Mouse (Mus musculus) adrenal gland, postnatal 0 days (tissue): ENCODE results near the gene Vmn2r32. TPM values are rescaled to one million over a fixed set of nuclear protein-coding genes. Genes with fewer than 3 reads are reported as not detected.

Experiments used
- polyA plus RNA-seq: library from polyadenylated mRNA; unstranded; fragments of >200 nt; fragmentation: Nextera tagmentation; extraction: Ambion mirVana; gene quantifications from 2 replicates; pipeline ENCODE4 v1.2.1, GENCODE M21; 2015

Vmn2r32 gene
- not detected in 2 replicates for polyA plus RNA-seq

DNA sequence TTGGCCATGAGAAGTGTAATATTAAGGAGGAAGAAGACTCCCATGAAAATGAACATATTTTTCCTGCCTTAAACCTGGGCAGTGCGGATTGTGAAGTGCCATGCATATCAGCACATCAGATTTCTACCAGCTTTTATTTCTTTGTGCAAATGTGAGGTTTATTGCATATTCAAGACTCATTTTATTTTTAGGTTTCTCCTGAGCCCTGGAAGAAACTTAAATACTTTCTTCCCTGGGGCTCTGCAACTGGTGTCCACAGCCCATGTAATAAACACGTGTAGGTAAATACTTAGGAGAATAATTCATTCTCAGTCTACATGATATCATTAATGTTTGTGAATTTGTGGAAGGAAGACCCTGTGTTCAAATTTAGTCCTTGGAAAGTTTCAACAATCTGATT is at the start of gene Vmn2r32:
TSS of gene Vmn2r32 (minus strand) at position 101 of the 400 bp plus-strand sequence.

Other genes with a start within 250 kb of the Vmn2r32 start
- 0.20 and 0.47 TPM in 2 replicates for gene Vmn2r29, start 232.7 kb downstream of the Vmn2r32 start, polyA plus RNA-seq
- 2.6 and 4.2 TPM in 2 replicates for gene Gm45844, start 201.7 kb downstream of the Vmn2r32 start, polyA plus RNA-seq
- gene Clcn4, start 179.2 kb downstream of the Vmn2r32 start, polyA plus RNA-seq, result 46.6 and 52.5 TPM in 2 replicates
- 0.03 and 0.11 TPM in 2 replicates for gene Vmn2r30, start 142.4 kb downstream of the Vmn2r32 start, polyA plus RNA-seq
- gene Gm45783, start 105.4 kb downstream of the Vmn2r32 start, polyA plus RNA-seq, result 1.1 TPM in 2 replicates
- gene Vmn2r31, start 80.3 kb downstream of the Vmn2r32 start, polyA plus RNA-seq, result not detected in 2 replicates
- gene Vmn2r33, start 86.8 kb upstream of the Vmn2r32 start, polyA plus RNA-seq, result not detected in 2 replicates
- not detected in 2 replicates for gene Vmn2r34, start 209.5 kb upstream of the Vmn2r32 start, polyA plus RNA-seq